Mouse (Mus musculus) liver, adult 2 months (tissue): ENCODE data around the gene Gigyf2. TPM values are rescaled to one million over a fixed set of nuclear protein-coding genes. Genes with fewer than 3 reads are reported as not detected.

ENCODE experiments used
- DNase-seq: peaks from one replicate; pipeline ENCODE4 v3.0.0-alpha.2; 2011; ENCODE audit warnings: low read depth, low spot score; ENCODE audit errors: extremely low read depth
- H3K27ac ChIP-seq: fragments of 200-500 bp; replicated peaks from 2 replicates; pipeline ENCODE4 v1.5.1; 2012; ENCODE audit warnings: low read depth, mild to moderate bottlenecking, control low read depth, inconsistent platforms, low read length; ENCODE audit not compliant: insufficient read depth
- H3K27me3 ChIP-seq: fragments of 200-500 bp; 2 replicates; pipeline ENCODE4 v1.6.1; 2012; ENCODE audit warnings: mild to moderate bottlenecking, moderate library complexity, low read length, inconsistent platforms; ENCODE audit not compliant: control insufficient read depth, insufficient read depth
- H3K36me3 ChIP-seq: fragments of 200-500 bp; 2 replicates; pipeline ENCODE4 v1.6.1; 2012; ENCODE audit warnings: low read length, inconsistent platforms; ENCODE audit not compliant: control insufficient read depth, insufficient read depth
- H3K4me1 ChIP-seq: fragments of 200-500 bp; 2 replicates; pipeline ENCODE4 v1.6.1; 2011; ENCODE audit warnings: low read length; ENCODE audit not compliant: control insufficient read depth, insufficient read depth
- H3K4me3 ChIP-seq: fragments of 200-500 bp; 2 replicates; pipeline ENCODE4 v1.5.1; 2011; ENCODE audit warnings: low read depth, mild to moderate bottlenecking, control low read depth, low read length, moderate library complexity; ENCODE audit not compliant: insufficient read depth
- H3K79me2 ChIP-seq: fragments of 200-500 bp; 2 replicates; pipeline ENCODE4 v1.6.1; 2012; ENCODE audit warnings: inconsistent platforms, mild to moderate bottlenecking, low read length, moderate library complexity; ENCODE audit not compliant: control insufficient read depth, insufficient read depth
- H3K9ac ChIP-seq: fragments of 200-500 bp; 2 replicates; pipeline ENCODE4 v1.6.1; 2012; ENCODE audit warnings: low read depth, mild to moderate bottlenecking, control low read depth, inconsistent platforms, low read length
- CTCF ChIP-seq: fragments of 200-500 bp; IDR thresholded peaks from 2 replicates; pipeline ENCODE4 v1.5.1; 2011; ENCODE audit warnings: low read depth, low read length, control low read depth
- POLR2A ChIP-seq: fragments of 200-500 bp; IDR thresholded peaks from 2 replicates; pipeline ENCODE4 v1.6.1; 2011; ENCODE audit warnings: low read length, control low read depth; ENCODE audit not compliant: insufficient read depth; ENCODE audit errors: extremely low read depth
- WGBS: fragments of 180-500 bp; shearing (Covaris S2); methylation state at CpG from one replicate; pipeline ENCODE4 v1.1.7; 2018; 5-methylcytosine and 5-hydroxymethylcytosine counted together
- polyA plus RNA-seq: library from polyadenylated mRNA; depleted of rRNA; stranded (reverse); fragments of >200 nt; gene quantifications from 2 replicates; pipeline ENCODE4 v1.2.3, GENCODE M21; 2012
- total RNA-seq: library from RNA; depleted of rRNA; stranded (reverse); fragments of >200 nt; gene quantifications from 2 replicates; pipeline ENCODE4 v1.2.3, GENCODE M21; 2014

Gigyf2 gene
- total and polyA plus RNA-seq, 2 experiments: 21.1 to 39.2 TPM

DNA sequence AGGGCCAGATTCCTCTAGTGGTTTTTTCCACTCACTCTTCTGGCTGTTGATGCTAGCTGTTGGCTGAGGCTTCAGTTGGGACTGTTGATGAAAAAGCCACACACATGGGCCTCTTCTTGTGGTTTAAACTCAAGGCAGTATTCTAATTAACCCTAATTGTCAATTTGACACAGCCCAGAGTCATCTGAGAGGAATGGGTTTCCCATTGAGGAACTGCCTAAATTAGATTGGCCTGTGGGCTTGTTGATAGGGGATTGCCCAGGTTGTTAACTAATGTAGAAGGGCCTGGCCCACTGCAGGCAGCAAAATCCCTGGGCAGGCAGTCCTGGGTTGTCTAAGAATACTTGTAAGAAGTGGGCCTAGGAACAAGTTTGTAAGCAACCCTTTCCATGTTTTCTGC is 2.1 kb upstream of the Gigyf2 start:
- Histone ChIP-seq H3K79me2 (peaks cover 12% of the 10 kb centered on the region), H3K4me1 (peaks cover 10% of the 10 kb centered on the region; the same call in 1 of the 2 replicates), H3K27me3 (no peaks in the 10 kb centered on the region), H3K27ac (no peak overlapping the region), H3K4me3 (no peak overlapping the region), H3K9ac (no peak overlapping the region), H3K36me3 (no peaks in the 10 kb centered on the region; the same call in 1 of the 2 replicates)
- TF ChIP-seq CTCF (no peak), POLR2A (no peak)
- DNase-seq: no peak

GRCm38 (mm10) chr1:87327165-87327861 is 515 bp downstream of the Gigyf2 start:
- no peak for DNase-seq
- H3K4me1 ChIP-seq: peaks cover 16% of the 10 kb centered on the region
- H3K27ac ChIP-seq: peak overlapping the region; percentile 83
- H3K36me3 ChIP-seq: peaks cover under 1% of the 10 kb centered on the region; the same call in 1 of the 2 replicates
- H3K27me3 ChIP-seq: no peaks in the 10 kb centered on the region
- under 1% methylated on average over 50 of the region's 53 CpGs for WGBS
- no peak for TF ChIP-seq POLR2A
- TF ChIP-seq CTCF: no peak
- H3K79me2 ChIP-seq: peaks cover 16% of the 10 kb centered on the region
- H3K9ac ChIP-seq: peak overlapping the region; percentile 100
- peak overlapping the region; percentile 99 for H3K4me3 ChIP-seq

DNA sequence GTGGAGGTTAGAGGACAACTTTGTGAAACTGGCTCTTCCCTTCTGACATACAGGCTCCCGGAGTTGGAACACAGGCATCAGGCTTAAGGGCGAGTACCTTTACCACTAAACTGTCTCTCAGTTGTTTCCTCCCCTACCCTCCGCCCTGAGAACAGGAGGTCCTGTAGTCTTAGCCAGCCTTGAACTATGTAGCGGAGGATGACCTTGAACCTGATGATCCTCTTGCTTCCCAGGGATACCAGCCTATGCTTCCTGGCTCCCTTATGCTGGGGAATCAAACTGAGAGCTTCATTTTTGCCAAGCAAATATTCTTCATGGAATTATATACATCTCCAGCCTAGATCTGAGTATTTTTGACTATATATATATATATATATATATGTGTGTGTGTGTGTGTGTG is 5.0 kb downstream of the Gigyf2 start:
- Histone ChIP-seq H3K9ac (no peak overlapping the region), H3K27ac (no peak overlapping the region), H3K79me2 (peaks cover 28% of the 10 kb centered on the region), H3K36me3 (peaks cover 15% of the 10 kb centered on the region), H3K27me3 (no peaks in the 10 kb centered on the region), H3K4me1 (peaks cover 15% of the 10 kb centered on the region), H3K4me3 (no peak overlapping the region)
- WGBS: 62% methylated on average over 4 of the region's 4 CpGs
- DNase-seq: peak; percentile 55
- TF ChIP-seq CTCF (no peak), POLR2A (no peak)

GRCm38 (mm10) chr1:87350576-87350975 is 23.8 kb downstream of the Gigyf2 start:
- Histone ChIP-seq H3K79me2 (peaks cover 17% of the 10 kb centered on the region; the same call in 1 of the 2 replicates), H3K27me3 (no peaks in the 10 kb centered on the region), H3K4me1 (peaks cover 7% of the 10 kb centered on the region; the same call in 1 of the 2 replicates), H3K9ac (no peak overlapping the region), H3K27ac (no peak overlapping the region), H3K36me3 (peaks cover 14% of the 10 kb centered on the region), H3K4me3 (no peak overlapping the region)
- DNase-seq: peak; percentile 75
- 34% methylated on average over 2 of the region's 2 CpGs for WGBS
- no peak for TF ChIP-seq CTCF
- no peak for TF ChIP-seq POLR2A

GRCm38 (mm10) chr1:87360276-87360675 is 33.5 kb downstream of the Gigyf2 start:
- no peak overlapping the region for H3K4me3 ChIP-seq
- no peaks in the 10 kb centered on the region; the same call in 1 of the 2 replicates for H3K79me2 ChIP-seq
- H3K4me1 ChIP-seq: no peaks in the 10 kb centered on the region
- no peak overlapping the region for H3K9ac ChIP-seq
- H3K27me3 ChIP-seq: no peaks in the 10 kb centered on the region
- peaks cover 19% of the 10 kb centered on the region for H3K36me3 ChIP-seq
- no peak overlapping the region for H3K27ac ChIP-seq
- DNase-seq: peak; percentile 84
- no peak for TF ChIP-seq CTCF
- TF ChIP-seq POLR2A: no peak
- WGBS: 22% methylated on average over 1 of the region's 1 CpGs

- WGBS: 70% methylated on average over 3 of the region's 3 CpGs
- TF ChIP-seq POLR2A (no peak), CTCF (no peak)
- Histone ChIP-seq H3K36me3 (peaks cover 42% of the 10 kb centered on the region), H3K9ac (no peak overlapping the region), H3K27me3 (no peaks in the 10 kb centered on the region), H3K4me1 (no peaks in the 10 kb centered on the region), H3K27ac (no peak overlapping the region), H3K4me3 (no peak overlapping the region), H3K79me2 (no peaks in the 10 kb centered on the region; the same call in 1 of the 2 replicates)
- peak; percentile 28 for DNase-seq
Observed at GRCm38 (mm10) chr1:87378024-87378560, 51.3 kb downstream of the Gigyf2 start.
